Mouse (Mus musculus) CD4-positive, CD25-positive, alpha-beta regulatory T cell, adult 2 months (primary cell): ENCODE measurements around the gene Adap2.
A peak's percentile ranks its signal among the peaks of the same experiment; 100 is the strongest.

Experiments used
- DNase-seq: peaks from one replicate; pipeline ENCODE4 v3.0.0-alpha.2; 2012; ENCODE audit warnings: low read depth, low spot score

The Adap2 gene

DNA sequence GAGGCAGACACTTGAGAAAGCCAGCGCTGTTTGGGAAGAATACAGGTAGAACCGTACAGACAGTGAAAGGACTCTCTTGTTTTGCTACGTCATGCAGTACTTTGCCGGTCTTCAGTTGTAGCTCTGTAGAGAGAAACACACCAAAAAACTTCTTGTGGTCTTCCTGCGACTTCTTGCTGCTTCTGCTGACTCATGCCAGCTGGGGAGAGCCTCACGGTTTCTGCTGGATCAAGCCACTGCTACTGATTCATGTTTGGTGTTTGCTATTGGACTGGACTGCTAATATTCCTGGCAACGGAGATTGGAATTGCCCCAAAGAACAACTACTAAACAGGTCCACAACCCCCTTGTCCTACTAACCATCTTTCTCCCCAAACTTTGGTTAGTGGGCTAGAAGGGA lies 42.4 kb downstream of the Adap2 start:
- DNase-seq, result no peak

GRCm38 (mm10) chr11:80199316-80199715 lies 45.4 kb downstream of the Adap2 start:
- DNase-seq, result no peak

DNA sequence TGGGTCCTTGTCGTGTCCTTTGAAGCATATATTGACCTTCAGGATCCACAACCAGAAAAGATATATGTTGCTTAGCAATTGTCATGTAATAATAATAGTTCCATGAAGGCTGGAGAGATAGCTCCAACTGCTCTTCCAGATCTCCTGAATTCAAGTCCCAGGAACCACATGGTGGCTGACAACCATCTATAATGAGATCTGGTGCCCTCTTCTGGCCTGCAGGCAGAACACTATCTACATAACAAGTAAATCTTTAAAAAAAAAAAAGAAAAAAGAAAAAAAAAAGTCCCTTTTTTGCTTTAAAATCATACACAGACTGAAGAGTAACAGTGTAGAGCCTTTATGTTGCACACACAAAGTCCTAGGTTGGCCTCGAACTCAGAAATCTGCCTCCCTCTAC lies 45.9 kb downstream of the Adap2 start:
- no peak for DNase-seq

DNA sequence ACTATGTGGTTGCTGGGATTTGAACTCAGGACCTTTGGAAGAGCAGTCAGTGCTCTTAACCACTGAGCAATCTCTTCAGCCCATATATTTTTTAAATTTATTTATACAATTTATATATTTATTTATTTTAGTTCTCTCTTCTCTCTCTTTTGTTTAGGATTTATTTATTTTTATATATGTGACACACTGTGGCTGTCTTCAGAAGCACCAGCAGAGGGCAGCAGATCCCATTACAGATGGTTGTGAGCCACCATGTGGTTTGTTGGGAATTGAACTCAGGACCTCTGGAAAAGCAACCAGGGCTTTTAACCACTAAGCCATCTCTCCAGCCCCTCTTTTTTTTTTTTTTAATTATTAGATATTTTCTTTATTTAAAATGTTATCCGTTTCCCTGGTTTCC lies 46.4 kb downstream of the Adap2 start:
- peak; percentile 77 for DNase-seq

DNA sequence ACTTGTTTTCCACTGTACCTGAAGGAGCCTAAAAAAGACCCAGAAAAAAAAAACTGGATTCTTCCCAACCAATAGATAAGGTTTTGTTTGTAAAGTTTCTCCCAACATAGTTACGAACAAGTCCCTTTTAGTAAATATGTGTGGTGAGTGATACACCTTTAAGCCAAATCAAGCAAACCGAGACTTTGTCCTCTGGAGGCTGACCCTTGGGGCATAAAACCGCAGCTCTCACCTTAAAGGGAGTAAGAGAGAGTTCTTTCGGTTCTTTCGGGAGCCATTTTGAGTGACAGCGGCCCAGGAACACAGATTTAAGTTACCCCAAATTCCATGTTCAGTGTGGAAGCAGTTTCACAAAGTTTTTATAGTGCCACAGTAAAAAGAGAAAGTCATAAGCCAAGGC lies 48.4 kb downstream of the Adap2 start:
- no peak for DNase-seq

GRCm38 (mm10) chr11:80204037-80204436 lies 50.1 kb downstream of the Adap2 start:
- DNase-seq, result no peak

- DNase-seq, result no peak
Observed at GRCm38 (mm10) chr11:80204941-80205340, 51.0 kb downstream of the Adap2 start.

GRCm38 (mm10) chr11:80208465-80208859 lies 54.6 kb downstream of the Adap2 start:
- DNase-seq, result no peak

- DNase-seq, result peak; percentile 97
Observed at GRCm38 (mm10) chr11:80208860-80209800, 55.2 kb downstream of the Adap2 start, which contains the start of gene Rhot1. Gene Rhot1 (plus strand): TSS chr11:80209019.

GRCm38 (mm10) chr11:80210321-80210720 lies 56.4 kb downstream of the Adap2 start:
- DNase-seq, result no peak

GRCm38 (mm10) chr11:80212282-80212681 lies 58.4 kb downstream of the Adap2 start:
- DNase-seq, result no peak

- no peak for DNase-seq
Observed at GRCm38 (mm10) chr11:80215291-80215690, 61.4 kb downstream of the Adap2 start.

- DNase-seq, result no peak
Observed at GRCm38 (mm10) chr11:80218657-80219293, 64.9 kb downstream of the Adap2 start.
